Mouse (Mus musculus) ovary, adult 2 months (tissue): ENCODE data around the gene Gtf3c2. TPM values are rescaled to one million over a fixed set of nuclear protein-coding genes. Genes with fewer than 3 reads are reported as not detected.

Source experiments
- polyA plus RNA-seq: library from polyadenylated mRNA; depleted of rRNA; stranded (reverse); fragments of >200 nt; gene quantifications from 2 replicates; pipeline ENCODE4 v1.2.3, GENCODE M21; 2012; rRNA removed

The Gtf3c2 gene
- polyA plus RNA-seq, result 43.0 and 59.5 TPM in 2 replicates

GRCm38 (mm10) chr5:31179766-31180630 is at the start of gene Gtf3c2, which contains the start of gene Gm29609:
TSS of gene Gtf3c2 (minus strand) at chr5:31180144.
TSS of gene Gm29609 (minus strand) at chr5:31179911.

GRCm38 (mm10) chr5:31220448-31221303 is 40.7 kb upstream of the Gtf3c2 start, which contains the start of gene Ppm1g:
TSS of gene Ppm1g (minus strand) at chr5:31220687.

GRCm38 (mm10) chr5:31201742-31202590 is 22.0 kb upstream of the Gtf3c2 start, which contains the start of gene Zfp513:
TSS of gene Zfp513 (minus strand) at chr5:31202303.

GRCm38 (mm10) chr5:31192939-31193630 is 13.1 kb upstream of the Gtf3c2 start, which contains the start of the genes Snx17 and Eif2b4:
TSS of gene Snx17 (plus strand) at chr5:31193227.
TSS of gene Eif2b4 (minus strand) at chr5:31193430.

GRCm38 (mm10) chr5:31154152-31154553 is 25.8 kb downstream of the Gtf3c2 start, which contains the start of gene Mpv17:
TSS of gene Mpv17 (minus strand) at chr5:31154251.

GRCm38 (mm10) chr5:31138241-31138967 is 41.5 kb downstream of the Gtf3c2 start, which contains the start of gene Ucn:
TSS of gene Ucn (minus strand) at chr5:31138829.

GRCm38 (mm10) chr5:31116354-31116753 is 63.6 kb downstream of the Gtf3c2 start, which contains the start of gene Trim54:
TSS of gene Trim54 (plus strand) at chr5:31116712.

GRCm38 (mm10) chr5:31108000-31108490 is 71.9 kb downstream of the Gtf3c2 start, which contains the start of gene Slc30a3:
TSS of gene Slc30a3 (minus strand) at chr5:31108237.

Other genes starting within 250 kb of the Gtf3c2 start
- 10.4 and 10.6 TPM in 2 replicates for gene Cgref1, start 234.6 kb downstream of the Gtf3c2 start, polyA plus RNA-seq
- gene Preb, start 219.8 kb downstream of the Gtf3c2 start, polyA plus RNA-seq, result 339 and 366 TPM in 2 replicates
- gene Tcf23, start 211.5 kb downstream of the Gtf3c2 start, polyA plus RNA-seq, result 14.7 and 15.3 TPM in 2 replicates
- gene Atraid, start 131.8 kb downstream of the Gtf3c2 start, polyA plus RNA-seq, result 117 and 121 TPM in 2 replicates
- 31.7 and 33.3 TPM in 2 replicates for gene Slc5a6, start 131.2 kb downstream of the Gtf3c2 start, polyA plus RNA-seq
- 76.0 and 78.1 TPM in 2 replicates for gene Cad, start 125.4 kb downstream of the Gtf3c2 start, polyA plus RNA-seq
- 0.10 TPM in 1 of 2 replicates, not detected in the other for gene Dnajc5g, start 73.9 kb downstream of the Gtf3c2 start, polyA plus RNA-seq
- 18.2 and 19.2 TPM in 2 replicates for gene Slc30a3, start 71.9 kb downstream of the Gtf3c2 start, polyA plus RNA-seq
- not detected in 2 replicates for gene Trim54, start 63.4 kb downstream of the Gtf3c2 start, polyA plus RNA-seq
- not detected in 2 replicates for gene Ucn, start 41.3 kb downstream of the Gtf3c2 start, polyA plus RNA-seq
- gene Mpv17, start 25.9 kb downstream of the Gtf3c2 start, polyA plus RNA-seq, result 103 and 145 TPM in 2 replicates
- gene Gm29609, start 233 bp downstream of the Gtf3c2 start, polyA plus RNA-seq, result 3.5 and 6.0 TPM in 2 replicates
- 110 and 123 TPM in 2 replicates for gene Snx17, start 13.1 kb upstream of the Gtf3c2 start, polyA plus RNA-seq
- gene Eif2b4, start 13.3 kb upstream of the Gtf3c2 start, polyA plus RNA-seq, result 58.4 and 95.8 TPM in 2 replicates
- 86.1 and 89.2 TPM in 2 replicates for gene Zfp513, start 22.2 kb upstream of the Gtf3c2 start, polyA plus RNA-seq
- 107 and 169 TPM in 2 replicates for gene Ppm1g, start 40.5 kb upstream of the Gtf3c2 start, polyA plus RNA-seq
- gene Nrbp1, start 60.7 kb upstream of the Gtf3c2 start, polyA plus RNA-seq, result 256 and 269 TPM in 2 replicates
- 1.1 and 2.3 TPM in 2 replicates for gene Gm9970, start 61.1 kb upstream of the Gtf3c2 start, polyA plus RNA-seq
- 75.9 and 76.0 TPM in 2 replicates for gene Krtcap3, start 71.5 kb upstream of the Gtf3c2 start, polyA plus RNA-seq
- 60.1 and 67.6 TPM in 2 replicates for gene Ift172, start 111.0 kb upstream of the Gtf3c2 start, polyA plus RNA-seq
- 71.9 and 95.0 TPM in 2 replicates for gene Fndc4, start 115.9 kb upstream of the Gtf3c2 start, polyA plus RNA-seq
- 2.5 and 4.1 TPM in 2 replicates for gene Gckr, start 117.3 kb upstream of the Gtf3c2 start, polyA plus RNA-seq